Mouse (Mus musculus): ENCODE measurements at regions not wholly inside any gene's neighbourhood (a gene's known extent, or its start where the extent isn't known, plus 50 kb on each side); places are given as distances from the start of the nearest gene placed in this dataset.

DNA sequence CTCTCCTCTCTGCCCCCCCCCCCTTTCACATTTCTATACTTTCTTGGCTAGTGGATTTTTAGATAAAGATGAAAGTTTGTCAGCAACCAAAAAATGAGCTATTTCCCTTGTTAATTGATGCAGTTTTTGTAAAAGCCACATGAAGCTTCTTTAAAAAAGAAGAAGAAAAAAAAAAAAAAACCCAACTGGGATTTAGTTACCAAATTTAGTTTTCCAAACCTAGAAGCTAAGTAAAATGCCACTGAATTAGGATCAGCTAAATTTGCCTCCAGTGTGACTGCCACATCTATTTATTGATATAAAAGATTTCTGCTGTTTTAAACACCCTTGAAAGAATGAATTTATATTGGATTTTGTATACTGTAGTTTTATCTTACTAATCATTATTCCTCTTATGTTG lies 1381.5 kb downstream of the Defb40 start:
- Histone ChIP-seq H3K27me3 (ENCODE audit: insufficient read depth, low read length) (no peaks in the 10 kb centered on the region), H3K4me2 (ENCODE audit: low read depth) (no peak overlapping the region), H3K36me3 (ENCODE audit: insufficient read depth) (no peaks in the 10 kb centered on the region), H3K9me3 (ENCODE audit: low read length) (no peaks in the 10 kb centered on the region), H3K4me1 (ENCODE audit: insufficient read depth) (no peaks in the 10 kb centered on the region), H3K27ac (ENCODE audit: low read depth, low read length) (no peak overlapping the region), H3K9ac (no peak overlapping the region), H3K4me3 (ENCODE audit: low read depth, low read length) (no peak overlapping the region)
- TF ChIP-seq CTCF (IDR thresholded peaks at IDR 0.05; ENCODE audit: low read depth) = no peak
- DNase-seq = no peak
- no peak for ATAC-seq

DNA sequence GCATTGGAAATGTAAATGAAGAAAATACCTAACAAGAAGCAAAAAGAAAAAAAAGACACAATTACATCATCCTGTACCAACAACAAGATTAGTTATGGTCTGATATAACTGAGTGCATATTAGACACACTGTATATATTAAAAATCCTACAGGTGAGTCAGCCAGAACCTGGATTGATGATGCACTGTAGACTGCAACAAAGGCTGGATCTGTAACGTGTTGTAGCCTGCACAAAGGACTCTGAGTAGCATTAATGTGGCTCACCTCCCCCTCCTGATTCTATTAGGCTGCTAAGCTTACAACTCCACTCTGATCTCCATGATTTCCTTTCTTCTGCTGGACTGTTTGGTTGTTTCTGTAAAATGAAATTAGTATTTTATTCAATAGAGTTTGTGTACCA lies 1383.4 kb downstream of the Defb40 start:
- Histone ChIP-seq H3K9ac (no peak overlapping the region), H3K27ac (ENCODE audit: low read depth, low read length) (no peak overlapping the region), H3K4me3 (ENCODE audit: low read depth, low read length) (no peak overlapping the region), H3K4me2 (ENCODE audit: low read depth) (no peak overlapping the region), H3K4me1 (ENCODE audit: insufficient read depth) (no peaks in the 10 kb centered on the region), H3K36me3 (ENCODE audit: insufficient read depth) (no peaks in the 10 kb centered on the region), H3K9me3 (ENCODE audit: low read length) (no peaks in the 10 kb centered on the region), H3K27me3 (ENCODE audit: insufficient read depth, low read length) (no peaks in the 10 kb centered on the region)
- no peak for TF ChIP-seq CTCF (IDR thresholded peaks at IDR 0.05; ENCODE audit: low read depth)
- DNase-seq (no peak), ATAC-seq (no peak)
- 48% methylated on average over 1 of the region's 1 CpGs for WGBS

DNA sequence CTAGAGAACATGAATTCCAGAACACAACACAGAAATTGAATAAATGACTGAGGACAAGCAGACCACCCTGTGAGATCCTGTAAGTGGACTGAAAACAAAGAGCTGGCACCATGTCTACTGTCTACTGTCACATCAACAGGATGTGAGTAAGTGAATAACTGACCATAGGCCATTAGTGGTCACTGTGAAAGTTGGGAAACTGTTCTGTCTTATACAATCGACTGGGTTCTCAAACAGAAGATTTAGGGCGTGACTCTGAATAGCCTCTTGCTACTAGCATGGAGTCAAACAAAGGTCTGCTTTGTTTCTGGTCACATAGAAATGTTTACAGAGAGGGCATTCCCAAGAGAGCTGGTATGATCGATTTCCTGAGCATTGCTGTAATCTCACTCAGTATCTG lies 1387.9 kb downstream of the Defb40 start:
- 78% methylated on average over 3 of the region's 3 CpGs for WGBS
- no peak for ATAC-seq

DNA sequence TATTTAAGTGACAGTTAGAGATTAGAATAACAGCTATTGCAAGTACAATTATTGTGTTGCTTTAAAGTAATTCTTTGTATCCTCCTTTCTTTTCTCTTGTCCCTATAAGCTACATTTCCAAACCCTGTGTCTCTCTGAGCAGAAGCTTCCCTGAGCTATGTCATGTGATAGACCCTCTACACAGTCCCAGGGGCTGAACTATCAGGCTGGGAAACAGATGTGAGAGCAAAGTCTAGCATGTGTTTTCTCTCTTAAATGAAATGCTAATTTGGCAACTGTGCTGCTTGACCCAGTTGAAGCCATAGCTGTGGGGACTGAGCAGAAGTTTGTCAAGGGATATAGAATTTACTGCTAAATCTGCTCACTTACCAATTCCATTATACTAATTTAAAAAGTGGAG lies 1389.9 kb downstream of the Defb40 start:
- Histone ChIP-seq H3K36me3 (ENCODE audit: insufficient read depth) (no peaks in the 10 kb centered on the region), H3K9me3 (ENCODE audit: low read length) (no peaks in the 10 kb centered on the region), H3K4me2 (ENCODE audit: low read depth) (no peak overlapping the region), H3K27ac (ENCODE audit: low read depth, low read length) (no peak overlapping the region), H3K4me3 (ENCODE audit: low read depth, low read length) (no peak overlapping the region), H3K27me3 (ENCODE audit: insufficient read depth, low read length) (no peaks in the 10 kb centered on the region), H3K4me1 (ENCODE audit: insufficient read depth) (0 out of 2 replicates have a peak, but pooled peaks cover 4% of the 10 kb centered on the region), H3K9ac (no peak overlapping the region)
- no peak for TF ChIP-seq CTCF (IDR thresholded peaks at IDR 0.05; ENCODE audit: low read depth)
- DNase-seq (no peak), ATAC-seq (peak; percentile 62)

More for the DNA sequence above, 1387.9 kb downstream of the Defb40 start:
- H3K4me1 ChIP-seq (ENCODE audit: insufficient read depth) = 0 out of 2 replicates have a peak, but pooled peaks cover 4% of the 10 kb centered on the region
- no peak overlapping the region for H3K4me2 ChIP-seq (ENCODE audit: low read depth)
- H3K9me3 ChIP-seq (ENCODE audit: low read length) = no peaks in the 10 kb centered on the region
- H3K36me3 ChIP-seq (ENCODE audit: insufficient read depth) = no peaks in the 10 kb centered on the region
- no peaks in the 10 kb centered on the region for H3K27me3 ChIP-seq (ENCODE audit: insufficient read depth, low read length)
- no peak for TF ChIP-seq CTCF (IDR thresholded peaks at IDR 0.05; ENCODE audit: low read depth)
- H3K27ac ChIP-seq (ENCODE audit: low read depth, low read length) = no peak overlapping the region
- H3K4me3 ChIP-seq (ENCODE audit: low read depth, low read length) = no peak overlapping the region
- H3K9ac ChIP-seq = no peak overlapping the region
- no peak for DNase-seq

DNA sequence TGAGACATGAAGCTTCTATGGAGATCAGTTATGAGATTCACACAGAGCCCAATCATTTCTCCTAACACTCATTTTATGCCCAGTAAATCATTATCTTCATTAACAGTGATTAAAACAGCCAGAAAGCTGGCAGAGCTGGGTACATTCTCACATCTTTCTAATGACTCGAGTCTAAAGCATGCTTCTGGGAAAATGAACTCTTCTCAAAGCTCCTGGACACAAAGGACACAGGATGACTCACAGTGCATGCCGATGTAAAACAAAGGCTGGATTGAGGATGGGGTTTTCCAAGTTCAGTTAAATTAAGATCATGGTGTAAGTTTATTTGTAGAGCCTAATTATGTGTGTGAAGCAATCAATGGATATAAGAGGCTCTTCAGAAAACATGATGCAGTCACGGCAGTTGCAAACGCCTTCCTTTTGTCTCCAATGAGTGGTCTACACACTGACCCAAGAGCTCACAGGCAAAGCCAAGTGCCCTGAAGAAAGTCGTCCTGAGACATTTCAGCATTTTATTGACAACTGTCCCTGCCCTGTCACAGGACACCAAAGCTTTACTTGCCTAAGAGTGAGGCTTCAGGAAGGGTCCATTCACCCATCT lies 1390.7 kb downstream of the Defb40 start:
- H3K36me3 ChIP-seq (ENCODE audit: insufficient read depth) = no peaks in the 10 kb centered on the region
- DNase-seq = no peak
- TF ChIP-seq CTCF (IDR thresholded peaks at IDR 0.05; ENCODE audit: low read depth) = no peak
- H3K4me2 ChIP-seq (ENCODE audit: low read depth) = no peak overlapping the region
- ATAC-seq = peak; percentile 34; the same call in 1 of the 2 replicates
- no peaks in the 10 kb centered on the region for H3K9me3 ChIP-seq (ENCODE audit: low read length)
- no peak overlapping the region for H3K9ac ChIP-seq
- no peaks in the 10 kb centered on the region for H3K27me3 ChIP-seq (ENCODE audit: insufficient read depth, low read length)
- no peak overlapping the region for H3K4me3 ChIP-seq (ENCODE audit: low read depth, low read length)
- 0 out of 2 replicates have a peak, but pooled peaks cover 4% of the 10 kb centered on the region for H3K4me1 ChIP-seq (ENCODE audit: insufficient read depth)
- H3K27ac ChIP-seq (ENCODE audit: low read depth, low read length) = no peak overlapping the region
- 16% methylated on average over 5 of the region's 5 CpGs for WGBS

All from forebrain, postnatal 0 days (tissue).